Mouse (Mus musculus) erythroblast, embryonic 14.5 days (primary cell): ENCODE measurements around the gene Prr22.

Source experiments
- GATA1 ChIP-seq: IDR thresholded peaks from 2 replicates; pipeline ENCODE4 v1.6.1; 2012; ENCODE audit warnings: low read length, inconsistent platforms, mixed read lengths
- TAL1 ChIP-seq: IDR thresholded peaks from 3 replicates; pipeline ENCODE4 v1.6.1; 2012; ENCODE audit warnings: low read length, inconsistent platforms, mixed read lengths

DNA sequence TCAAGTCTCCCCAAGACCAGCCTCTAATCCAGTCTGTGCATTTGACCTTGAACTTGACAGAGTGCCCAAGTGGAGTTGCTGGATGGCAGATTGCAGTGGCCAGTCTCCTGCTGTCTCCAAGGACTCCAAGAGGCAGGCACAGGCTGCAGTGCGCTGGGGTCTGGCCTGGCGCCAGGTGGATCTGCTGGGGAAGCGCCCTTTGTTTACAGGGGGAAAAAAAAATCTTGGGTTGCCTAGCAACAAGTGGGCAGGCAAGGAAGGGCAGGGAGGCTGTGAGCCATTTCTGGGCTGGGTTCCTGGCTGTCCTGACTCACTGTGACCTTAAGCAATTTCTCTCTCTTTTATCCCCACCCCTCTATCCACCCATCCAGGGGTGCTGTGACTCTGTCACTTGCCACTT, 40.2 kb downstream of the Prr22 start:
- TF ChIP-seq GATA1 = no peak
- TF ChIP-seq TAL1 = no peak
